Mouse (Mus musculus) olfactory bulb, adult 2 months (tissue): ENCODE results near the gene Zfp971.
"Not testable (repeated sequence)": the region's sequence is repeated elsewhere in the genome, so short reads cannot be mapped to it uniquely, and the experiment has no call there.

ENCODE experiments used
- CTCF ChIP-seq: fragments of 200-500 bp; IDR thresholded peaks from 2 replicates; pipeline ENCODE4 v1.5.1; 2012; ENCODE audit warnings: low read depth, mild to moderate bottlenecking, low read length, moderate library complexity; ENCODE audit not compliant: insufficient read depth
- POLR2A ChIP-seq: fragments of 200-500 bp; IDR thresholded peaks from 2 replicates; pipeline ENCODE4 v1.6.1; 2012; ENCODE audit warnings: mild to moderate bottlenecking, low read depth, low read length, moderate library complexity; ENCODE audit not compliant: insufficient read depth

DNA sequence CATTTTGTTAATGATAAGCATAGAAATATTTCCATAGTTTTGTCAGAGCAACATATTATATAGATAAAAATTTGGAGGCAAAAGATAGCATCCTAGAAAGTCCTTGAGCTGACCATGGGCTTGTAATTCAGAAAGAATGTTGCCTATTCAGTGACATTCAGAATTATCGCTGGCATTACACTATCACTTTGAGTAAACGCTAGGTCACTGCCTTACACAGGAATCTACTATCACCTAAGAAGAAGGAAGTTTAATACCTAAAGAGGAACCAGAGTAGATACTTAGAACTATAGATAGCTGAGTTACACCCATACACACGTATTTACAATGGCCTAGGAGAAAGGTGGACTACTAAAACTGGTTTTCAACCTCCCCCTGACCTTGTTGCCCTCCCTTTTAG, 3.6 kb upstream of the Zfp971 start:
- not testable (repeated sequence) for TF ChIP-seq CTCF, POLR2A
